Mouse (Mus musculus) cerebellum, adult 9-11 months (tissue): ENCODE results near the gene Ankrd26.
"Not testable (repeated sequence)": the region's sequence is repeated elsewhere in the genome, so short reads cannot be mapped to it uniquely, and the experiment has no call there.

Experiments used
- DNase-seq: peaks from one replicate; pipeline ENCODE4 v3.0.0; 2022

Ankrd26 gene

DNA sequence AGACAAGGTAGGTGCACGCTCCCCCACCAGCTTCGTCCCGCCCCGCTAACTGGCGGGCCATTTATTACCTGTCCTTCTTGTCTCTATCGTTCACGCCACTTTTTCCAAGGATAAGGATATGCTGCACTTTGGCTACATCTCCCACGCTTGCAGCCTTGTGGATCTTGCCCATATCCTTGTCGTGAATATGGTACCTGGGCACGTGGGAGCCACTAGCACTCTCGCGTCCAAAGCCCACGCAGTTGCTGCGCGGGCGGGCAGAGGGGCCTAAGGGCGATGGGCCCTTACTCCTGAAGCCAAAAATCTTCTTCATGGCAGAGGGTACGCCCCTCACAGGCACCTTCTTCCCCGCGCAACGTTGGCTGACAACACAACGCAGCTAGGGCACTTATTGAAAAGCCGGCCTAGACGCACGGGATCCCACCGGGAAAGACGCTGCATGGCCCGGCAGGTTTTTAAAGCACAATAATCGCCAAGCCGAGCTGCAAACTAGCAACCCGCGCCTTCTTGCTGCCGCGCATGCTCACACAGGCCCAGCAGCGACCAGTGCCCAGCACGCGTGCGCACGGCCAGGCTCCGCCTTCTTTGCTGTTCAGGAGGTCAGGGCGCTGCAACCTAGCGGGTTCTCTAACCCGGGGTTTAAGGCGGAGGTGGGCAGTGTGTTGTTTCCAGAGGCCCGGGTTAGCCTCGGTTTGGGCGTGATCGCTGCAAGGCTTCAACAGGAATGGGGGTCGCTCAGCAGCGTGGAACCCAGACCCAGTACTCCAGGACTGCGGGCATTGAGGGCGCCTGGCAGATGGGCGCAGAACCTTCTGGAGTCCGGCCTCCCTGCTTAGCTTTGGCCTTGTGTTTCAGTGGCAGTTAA lies at the start of gene Ankrd26:
Ankrd26 (minus strand) TSS at position 482 of the 865 bp plus-strand sequence.
- peak; percentile 95 for DNase-seq

- no peak for DNase-seq
These were observed 46.9 kb upstream of the Ankrd26 start for GRCm38 (mm10) chr6:118608906-118609305.

DNA sequence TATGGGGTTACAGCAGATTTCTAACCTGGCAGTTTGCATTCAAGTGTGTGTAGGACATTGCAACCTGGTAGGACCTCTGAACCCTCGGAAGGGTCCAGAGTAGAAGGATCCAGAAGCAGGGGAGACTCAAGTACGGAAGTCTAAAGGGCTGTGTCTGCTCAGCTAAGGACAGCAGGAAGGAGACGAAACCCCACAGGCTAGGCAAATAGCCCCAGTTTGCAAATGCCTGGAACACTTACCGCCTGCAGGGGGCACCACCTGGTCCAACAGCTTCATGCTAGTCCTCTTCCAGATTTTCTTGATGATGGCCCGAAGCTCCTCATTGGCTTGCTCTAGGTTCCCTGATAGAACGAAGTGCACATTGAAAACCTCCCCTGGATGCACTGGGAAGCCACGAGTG lies 43.9 kb upstream of the Ankrd26 start:
- peak; percentile 48 for DNase-seq

- no peak for DNase-seq
These were observed 41.8 kb upstream of the Ankrd26 start for GRCm38 (mm10) chr6:118603825-118604224.

- peak; percentile 54 for DNase-seq
These were observed 33.6 kb upstream of the Ankrd26 start for GRCm38 (mm10) chr6:118595681-118596055.

DNA sequence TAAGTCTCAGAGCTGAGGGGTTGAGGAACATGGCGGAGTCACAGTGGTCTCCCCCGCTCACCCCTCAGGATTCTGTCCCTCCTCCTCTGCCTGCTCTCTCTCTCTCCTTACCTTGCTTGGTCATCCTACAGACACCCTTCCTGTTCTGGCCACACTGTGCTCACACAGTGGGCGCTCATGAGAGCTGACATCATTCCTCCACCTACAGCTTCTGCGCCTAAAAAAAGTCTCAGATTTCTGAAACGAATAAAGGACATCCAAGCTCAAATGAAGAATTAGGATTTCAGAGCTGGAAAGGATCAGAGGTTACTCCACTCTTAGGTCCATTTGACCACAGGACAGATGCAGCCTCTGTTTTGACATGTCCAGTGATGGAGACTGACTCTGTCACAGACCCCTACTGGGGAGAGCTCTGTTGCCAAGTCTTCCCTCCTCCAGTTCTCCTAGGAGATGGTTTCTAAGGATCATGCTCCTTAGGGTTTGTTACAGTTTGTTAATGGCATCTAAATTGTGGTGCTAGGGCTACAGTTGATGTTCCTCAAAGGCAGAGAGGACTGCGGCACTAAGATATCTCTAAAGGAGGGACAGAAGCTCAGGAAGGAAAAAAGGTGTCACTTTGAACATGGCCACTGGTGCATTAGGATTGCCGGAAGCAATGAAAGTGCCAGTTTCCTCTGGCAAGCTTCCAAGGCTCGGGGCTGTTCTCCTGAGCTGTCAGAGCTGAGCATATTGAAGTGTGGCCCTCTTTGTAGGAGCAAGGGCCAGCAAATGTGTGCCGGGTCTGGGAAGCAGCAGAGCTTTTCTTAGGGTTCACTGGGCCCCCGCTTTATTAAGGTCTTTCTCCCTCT lies 33.0 kb upstream of the Ankrd26 start:
- DNase-seq: peak; percentile 61

DNA sequence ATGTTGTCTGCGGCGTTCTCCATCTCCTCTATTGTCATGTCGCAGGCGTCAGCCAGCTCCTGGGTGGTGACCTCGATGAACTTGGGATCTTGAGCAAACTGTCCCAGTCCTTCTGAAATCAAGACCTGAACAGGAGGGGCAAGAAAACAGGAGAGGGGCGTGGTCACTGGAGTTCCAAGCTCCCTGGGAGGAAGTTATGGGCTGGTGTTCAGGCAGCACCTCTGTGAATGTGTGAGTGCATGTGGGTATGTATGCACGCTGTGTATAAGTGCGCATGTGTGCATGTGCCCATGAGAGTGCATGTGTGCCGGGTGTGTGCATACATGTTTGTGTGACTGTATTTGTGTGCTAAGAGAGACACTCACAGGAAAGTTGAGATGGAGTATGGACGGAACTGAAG lies 32.0 kb upstream of the Ankrd26 start:
- DNase-seq: no peak

DNA sequence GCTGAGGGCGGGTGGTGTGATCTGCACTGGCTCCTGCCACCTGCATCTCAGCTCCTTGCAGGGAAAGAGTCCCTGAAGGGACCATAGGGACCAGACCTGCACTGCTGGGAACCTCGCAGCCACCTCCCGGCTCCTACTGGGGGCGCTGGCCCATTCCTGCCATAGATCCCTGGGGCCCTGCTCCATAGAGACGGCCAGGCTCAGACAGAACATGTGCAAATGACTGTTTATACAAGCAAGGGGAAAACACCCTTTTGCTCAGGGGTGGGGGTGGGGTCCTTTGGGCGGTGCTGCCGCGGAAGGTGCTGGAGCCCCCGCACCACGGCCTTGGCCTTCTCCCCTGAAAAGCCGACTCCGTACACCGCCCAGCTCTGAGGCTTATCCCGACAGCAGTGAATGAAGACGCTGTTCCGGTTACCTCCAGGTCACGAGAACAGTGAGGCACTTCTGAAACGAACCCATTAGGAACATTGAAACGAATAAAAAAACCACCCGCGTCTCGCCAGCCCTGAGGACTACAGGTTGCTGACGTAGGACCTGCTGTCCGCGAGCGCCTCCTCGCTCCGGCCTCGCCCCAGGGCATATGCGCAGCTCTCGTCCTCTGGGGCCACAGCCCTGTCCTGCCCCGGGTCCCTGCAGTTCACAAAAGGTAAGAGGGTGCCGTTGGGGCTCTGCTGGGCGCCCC lies 31.5 kb upstream of the Ankrd26 start:
- no peak for DNase-seq

DNA sequence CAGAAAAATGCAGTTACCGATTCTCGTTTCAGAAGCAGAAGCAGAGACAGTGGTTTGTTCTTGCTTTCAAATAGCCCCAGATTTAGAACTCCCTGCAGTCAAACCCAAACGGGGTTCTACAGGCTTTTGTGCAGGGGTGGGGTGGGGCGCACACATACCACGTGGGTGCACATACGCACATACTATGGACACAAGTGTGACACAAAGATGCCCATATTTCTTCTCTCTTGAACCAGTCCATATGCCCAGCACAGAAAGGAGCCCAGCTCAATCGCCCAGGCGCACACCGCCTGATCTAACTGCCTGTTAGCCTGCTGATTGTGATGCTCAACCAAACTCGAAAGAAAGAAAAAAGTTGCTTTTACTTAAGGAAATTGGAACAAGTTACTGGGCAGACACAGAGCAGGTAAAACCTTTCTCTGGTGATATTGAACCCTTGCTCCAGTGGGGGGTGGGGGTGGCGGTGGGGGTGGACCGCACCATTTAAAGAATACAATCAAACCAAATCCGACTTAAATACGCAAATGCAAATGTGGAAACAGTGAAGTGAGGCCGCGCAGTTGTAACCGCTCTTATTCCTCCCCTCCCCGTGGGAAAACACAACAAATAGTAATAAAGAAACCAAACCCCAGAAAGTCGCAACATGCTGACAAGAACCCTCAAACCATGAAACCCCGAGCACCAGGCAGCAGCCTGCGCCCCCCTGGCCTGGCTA lies 30.8 kb upstream of the Ankrd26 start:
- DNase-seq: no peak

GRCm38 (mm10) chr6:118578741-118579140 lies 16.7 kb upstream of the Ankrd26 start:
- not testable (repeated sequence) for DNase-seq

- DNase-seq: no peak
These were observed 12.3 kb upstream of the Ankrd26 start for GRCm38 (mm10) chr6:118574351-118574750.

DNA sequence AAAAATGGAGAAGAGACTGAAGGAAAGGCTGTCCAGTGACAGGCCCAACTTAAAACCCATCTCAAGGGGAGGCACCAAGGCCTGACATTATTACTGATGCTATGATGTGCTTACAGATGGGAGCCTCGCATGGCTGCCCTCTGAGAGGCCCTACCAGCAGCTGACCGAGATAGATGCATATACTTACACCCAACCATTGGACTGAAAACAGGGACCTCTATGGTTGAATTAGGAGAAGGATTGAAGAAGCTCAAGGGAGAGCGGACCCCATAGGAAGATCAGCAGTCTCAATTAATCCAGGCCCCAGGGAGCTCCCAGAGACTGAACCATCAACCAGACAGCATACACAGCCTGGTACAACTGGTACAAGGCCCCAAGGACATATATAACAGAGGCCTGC lies 5.8 kb upstream of the Ankrd26 start:
- no peak for DNase-seq

GRCm38 (mm10) chr6:118561225-118561624 lies 801 bp downstream of the Ankrd26 start:
- DNase-seq: no peak

GRCm38 (mm10) chr6:118538627-118539026 lies 23.4 kb downstream of the Ankrd26 start:
- no peak for DNase-seq

DNA sequence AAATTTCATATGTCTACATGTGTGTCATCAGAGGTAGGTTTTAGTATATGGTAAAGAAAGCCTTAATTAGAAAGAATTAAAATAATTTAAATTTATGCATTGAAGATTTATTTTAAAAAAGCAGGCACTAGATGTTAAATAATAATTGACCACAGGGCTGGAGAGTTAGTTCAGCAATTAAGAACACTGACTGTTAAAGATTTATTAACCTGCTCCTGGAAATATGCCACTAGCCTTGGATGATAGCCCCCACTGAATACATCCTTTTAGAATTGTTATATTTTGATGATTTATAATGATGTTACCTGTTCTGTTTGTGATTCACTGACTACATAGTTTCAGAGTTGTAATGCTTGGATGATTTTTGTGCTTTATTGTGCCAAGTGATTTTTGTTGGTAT lies 24.8 kb downstream of the Ankrd26 start:
- not testable (repeated sequence) for DNase-seq

GRCm38 (mm10) chr6:118535321-118535720 lies 26.7 kb downstream of the Ankrd26 start:
- no peak for DNase-seq

DNA sequence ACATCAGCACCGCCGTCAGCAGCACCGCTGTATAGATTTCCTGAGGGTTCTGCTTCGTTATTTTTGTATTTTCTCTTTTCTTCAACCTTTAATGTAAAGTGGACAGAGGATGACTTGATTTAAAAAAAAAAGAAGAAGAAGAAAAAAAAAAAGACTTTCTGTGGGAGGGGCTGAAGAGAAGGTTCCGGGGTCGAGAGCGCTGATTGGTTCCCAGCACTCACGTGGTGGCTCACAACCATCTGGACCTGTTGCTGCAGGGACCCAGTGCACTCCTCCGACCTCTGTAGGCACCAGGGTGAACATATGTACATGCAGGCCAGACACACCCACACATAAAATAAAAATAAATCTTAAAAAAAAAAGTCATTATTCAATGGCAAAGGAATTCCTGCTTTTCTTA lies 28.6 kb downstream of the Ankrd26 start:
- no peak for DNase-seq

- no peak for DNase-seq
These were observed 41.4 kb downstream of the Ankrd26 start for GRCm38 (mm10) chr6:118520668-118521067.

DNA sequence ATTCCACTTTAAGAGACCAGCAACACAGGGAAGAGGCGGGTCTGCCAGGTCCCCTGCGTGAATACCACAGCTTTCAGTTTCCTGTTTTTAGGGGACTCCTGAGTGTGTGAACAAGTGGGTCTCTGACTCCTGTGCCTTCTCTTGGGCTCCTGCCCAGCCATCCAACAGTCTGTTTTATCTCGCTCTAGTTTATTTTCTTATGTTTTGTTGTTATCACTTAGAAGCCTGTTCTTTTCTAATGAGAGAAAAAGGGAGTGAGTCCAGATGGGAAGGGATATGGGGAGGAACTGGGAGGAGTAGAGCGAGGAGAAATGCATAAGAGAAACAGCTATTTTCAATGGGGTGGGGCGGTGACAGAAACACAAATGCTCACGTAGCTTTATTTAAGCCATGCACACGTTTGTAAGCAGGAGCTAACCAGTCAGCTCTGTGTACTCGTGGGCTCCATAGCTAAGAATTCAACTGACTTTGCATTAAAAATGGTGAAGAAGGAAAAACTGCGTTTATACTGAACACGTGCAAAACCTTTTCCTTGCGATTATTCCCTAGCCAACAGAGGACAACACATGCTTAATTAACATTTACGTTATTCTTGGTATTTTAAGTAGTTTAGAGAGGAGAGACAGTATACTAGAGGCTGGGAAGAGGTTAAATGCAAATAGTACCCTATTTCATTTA lies 48.6 kb downstream of the Ankrd26 start:
- DNase-seq: no peak

- no peak for DNase-seq
These were observed 63.0 kb downstream of the Ankrd26 start for GRCm38 (mm10) chr6:118499010-118499409.

DNA sequence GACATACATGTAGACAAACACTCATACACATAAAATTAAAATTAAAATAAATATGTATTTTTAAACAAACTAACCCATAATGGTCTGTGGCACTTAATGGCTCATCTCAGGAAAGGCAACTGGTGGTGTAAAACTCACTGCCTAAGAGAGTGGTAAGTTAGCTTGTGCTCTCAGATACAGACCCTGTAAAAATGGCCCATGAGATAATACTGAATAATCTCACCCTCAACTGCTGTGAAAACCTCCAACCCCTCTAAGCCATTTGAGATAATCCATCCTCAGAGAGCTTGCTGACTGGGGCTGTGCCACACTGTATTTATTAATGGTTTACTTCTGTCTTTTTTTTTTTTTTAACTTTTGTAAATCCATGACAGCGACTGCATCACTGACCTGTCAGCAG lies 79.9 kb downstream of the Ankrd26 start:
- DNase-seq: no peak
